Mouse (Mus musculus): ENCODE measurements around the gene Nectin3.
"Not testable (repeated sequence)": the region's sequence is repeated elsewhere in the genome, so short reads cannot be mapped to it uniquely, and the experiment has no call there.

Gene Nectin3

GRCm38 (mm10) chr16:46416177-46416576, 82.1 kb downstream of the Nectin3 start:
- no peak for DNase-seq (ENCODE audit: low read depth, low spot score)

- no peak for DNase-seq (ENCODE audit: low read depth, low spot score)
These were observed 87.6 kb downstream of the Nectin3 start for GRCm38 (mm10) chr16:46410739-46411057.

GRCm38 (mm10) chr16:46410053-46410738, 88.1 kb downstream of the Nectin3 start:
- peak; percentile 51 for DNase-seq (ENCODE audit: low read depth, low spot score)

- DNase-seq (ENCODE audit: low read depth, low spot score), result no peak
These were observed 90.3 kb downstream of the Nectin3 start for GRCm38 (mm10) chr16:46407997-46408396.

- DNase-seq (ENCODE audit: low read depth, low spot score), result no peak
These were observed 91.3 kb downstream of the Nectin3 start for GRCm38 (mm10) chr16:46406844-46407639.

GRCm38 (mm10) chr16:46397945-46398344, 100.4 kb downstream of the Nectin3 start:
- DNase-seq (ENCODE audit: low read depth, low spot score), result no peak

GRCm38 (mm10) chr16:46389415-46390033, 108.8 kb downstream of the Nectin3 start:
- DNase-seq (ENCODE audit: low read depth, low spot score), result no peak

GRCm38 (mm10) chr16:46388527-46389414, 109.6 kb downstream of the Nectin3 start:
- DNase-seq (ENCODE audit: low read depth, low spot score), result no peak

GRCm38 (mm10) chr16:46384279-46384678, 114.0 kb downstream of the Nectin3 start:
- peak; percentile 61 for DNase-seq (ENCODE audit: low read depth, low spot score)

GRCm38 (mm10) chr16:46383344-46383743, 115.0 kb downstream of the Nectin3 start:
- DNase-seq (ENCODE audit: low read depth, low spot score), result peak; percentile 70

- no peak for DNase-seq (ENCODE audit: low read depth, low spot score)
These were observed 121.8 kb downstream of the Nectin3 start for GRCm38 (mm10) chr16:46376575-46376974.

GRCm38 (mm10) chr16:46362022-46362421, 136.3 kb downstream of the Nectin3 start:
- no peak for DNase-seq (ENCODE audit: low read depth, low spot score)

- DNase-seq (ENCODE audit: low read depth, low spot score), result not testable (repeated sequence)
These were observed 140.7 kb downstream of the Nectin3 start for GRCm38 (mm10) chr16:46357658-46358057.

- no peak for DNase-seq (ENCODE audit: low read depth, low spot score)
These were observed 141.7 kb downstream of the Nectin3 start for GRCm38 (mm10) chr16:46356663-46357062.

Measured in brain, adult 2 months (tissue).